Mouse (Mus musculus): ENCODE measurements around the gene Wdr18.

DNA sequence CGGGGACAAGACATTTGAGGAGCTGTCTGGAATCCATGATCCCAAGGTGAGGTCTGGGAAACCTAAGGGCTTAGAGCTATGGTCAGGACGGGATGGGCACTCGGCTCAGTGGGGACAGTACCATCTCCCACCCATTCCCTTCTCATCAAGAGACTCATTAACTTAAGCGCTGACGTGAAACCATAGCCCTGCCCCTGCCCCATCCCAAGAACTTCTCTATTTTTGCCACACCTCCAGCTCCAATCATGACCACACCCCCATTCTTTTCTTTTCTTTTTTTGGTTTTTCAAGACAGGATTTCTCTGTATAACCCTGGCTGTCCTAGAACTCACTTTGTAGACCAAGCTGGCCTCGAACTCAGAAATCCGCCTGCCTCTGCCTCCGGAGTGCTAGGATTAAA, 14.7 kb downstream of the Wdr18 start:
- TF ChIP-seq POLR2A (IDR thresholded peaks at IDR 0.05; ENCODE audit: low read depth, low read length) (no peak), CTCF (conservative IDR thresholded peaks at IDR 0.05 in 1 of 2, IDR thresholded peaks at IDR 0.05 in 1 of 2; ENCODE audit: low read depth in 2 of 2, low read length in 2 of 2) (no peak), ZC3H11A (IDR thresholded peaks at IDR 0.05; ENCODE audit: low read depth, low read length) (no peak), JUND (conservative IDR thresholded peaks at IDR 0.05; ENCODE audit: low read depth, low read length) (no peak)
